Mouse (Mus musculus) gastrocnemius, postnatal 25 days (tissue): Measurements from ENCODE around the gene Cd38. TPM values are rescaled to one million over a fixed set of nuclear protein-coding genes. Genes with fewer than 3 reads are reported as not detected.

Experiments used
- DNase-seq: peaks from one replicate; pipeline ENCODE4 v3.0.0; 2022
- long read RNA-seq, 2 experiments: library from polyadenylated mRNA; stranded (forward); transcript quantifications; one replicate each; pipeline ENCODE4 v2.0.0; 2021
- total RNA-seq, 2 experiments: library from RNA; stranded (reverse); gene quantifications; 1 replicate in 1 of 2; 2 replicates in 1 of 2; pipeline ENCODE4 v1.2.3; 2021

The Cd38 gene
- 1 to 10 TPM; 2.9 to 3.3 TPM for total RNA-seq
- long read RNA-seq, experiment 1, partial matches to known transcripts, result 0 of 4 reads
- long read RNA-seq, experiment 1, other reads (novel, unspliced or antisense), result 0 of 4 reads
- long read RNA-seq, experiment 2, transcript Cd38-201 (8 exons, 3,270 nt), result major isoform, 6 of 6 reads
- long read RNA-seq, experiment 2, partial matches to known transcripts, result 0 of 6 reads
- long read RNA-seq, experiment 2, other reads (novel, unspliced or antisense), result 0 of 6 reads

DNA sequence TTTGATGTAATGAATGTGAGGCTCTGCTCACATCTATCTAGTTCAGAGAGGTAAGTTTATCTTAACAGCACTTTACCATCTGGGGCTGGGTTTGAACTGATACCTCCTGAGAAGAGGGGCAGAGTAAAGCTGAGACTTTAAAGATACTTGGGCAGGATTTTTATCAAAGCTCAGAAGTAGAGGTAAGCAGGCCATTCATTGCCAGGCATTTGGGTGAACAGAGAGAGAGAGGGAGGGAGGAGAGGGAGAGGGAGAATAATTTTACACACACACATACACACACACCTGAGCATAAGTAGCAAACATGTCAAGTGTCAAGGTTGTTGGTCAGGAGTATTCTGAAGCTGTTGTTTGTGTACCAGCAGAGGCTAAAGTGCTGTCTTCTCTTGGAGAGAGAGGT is at the start of gene Cd38:
Gene Cd38 (plus strand): TSS at position 301 of the 400 bp plus-strand sequence.
- no peak for DNase-seq

GRCm38 (mm10) chr5:43818695-43819094 is 49.7 kb upstream of the Cd38 start, which contains the start of gene Bst1:
Bst1 (plus strand) TSS chr5:43818885.
- no peak for DNase-seq

- no peak for DNase-seq
These were observed 47.6 kb upstream of the Cd38 start for GRCm38 (mm10) chr5:43820785-43821184.

DNA sequence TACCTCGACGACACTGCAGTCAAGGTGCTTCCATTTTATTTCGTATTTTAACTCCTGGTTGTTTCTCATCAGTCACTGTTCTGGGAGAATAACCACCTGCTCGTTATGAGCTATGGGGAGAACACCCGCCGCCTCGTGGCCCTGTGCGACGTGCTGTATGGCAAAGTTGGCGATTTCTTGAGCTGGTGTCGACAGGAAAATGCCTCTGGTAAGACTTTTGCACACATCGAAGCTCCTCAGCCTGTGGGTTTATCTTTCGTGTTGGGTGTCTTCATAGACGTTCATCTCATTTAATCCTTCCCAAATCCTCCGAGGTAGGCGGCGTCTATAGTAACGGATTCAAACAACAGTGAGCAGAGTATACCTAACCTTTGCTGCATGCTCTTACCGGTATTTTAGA is 46.8 kb upstream of the Cd38 start, which contains the start of gene Fbxl5:
Gene Fbxl5 (minus strand): TSS at position 101 of the 400 bp plus-strand sequence.
- DNase-seq, result no peak

- no peak for DNase-seq
These were observed 46.2 kb upstream of the Cd38 start for GRCm38 (mm10) chr5:43822199-43822598.

DNA sequence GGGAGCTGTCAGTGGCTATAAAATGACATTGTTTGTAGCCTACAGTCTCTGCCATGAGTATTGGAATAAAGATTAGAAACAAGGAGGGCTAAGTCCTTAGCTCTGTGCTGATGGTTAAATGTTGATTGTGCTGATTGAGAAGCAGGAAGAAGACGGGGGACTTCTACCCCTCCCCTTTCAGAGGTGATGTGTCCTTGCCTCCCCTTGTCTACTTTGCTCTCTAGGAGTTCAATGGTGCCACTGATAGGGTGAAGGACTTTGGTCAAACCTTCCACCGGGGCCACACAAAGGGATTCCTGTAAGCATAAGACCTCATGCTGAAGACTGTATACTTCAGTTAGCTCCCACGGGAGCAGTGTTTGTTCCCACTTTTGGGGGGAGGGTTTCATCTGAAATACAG is 45.5 kb upstream of the Cd38 start:
- no peak for DNase-seq

DNA sequence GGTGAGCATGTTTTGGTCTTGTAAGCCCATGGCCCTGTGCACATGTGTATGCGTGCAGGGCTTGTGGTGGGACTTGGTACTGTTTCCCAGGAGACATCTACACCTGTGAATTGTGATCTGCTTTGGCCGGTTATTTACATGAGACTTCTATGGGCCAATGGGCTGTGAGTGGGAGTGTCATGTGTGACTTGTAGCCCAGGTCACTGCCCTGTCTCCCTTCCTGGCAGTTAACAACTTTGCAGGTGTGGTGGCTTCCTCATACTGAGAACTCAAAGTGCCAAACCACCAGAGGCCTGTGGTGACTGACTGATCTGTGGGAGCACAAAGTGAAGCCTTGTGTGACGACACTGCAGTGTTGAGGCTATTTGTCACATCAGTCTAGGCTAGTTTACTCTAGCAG is 43.8 kb upstream of the Cd38 start:
- DNase-seq, result no peak

GRCm38 (mm10) chr5:43826883-43827282 is 41.5 kb upstream of the Cd38 start:
- no peak for DNase-seq

DNA sequence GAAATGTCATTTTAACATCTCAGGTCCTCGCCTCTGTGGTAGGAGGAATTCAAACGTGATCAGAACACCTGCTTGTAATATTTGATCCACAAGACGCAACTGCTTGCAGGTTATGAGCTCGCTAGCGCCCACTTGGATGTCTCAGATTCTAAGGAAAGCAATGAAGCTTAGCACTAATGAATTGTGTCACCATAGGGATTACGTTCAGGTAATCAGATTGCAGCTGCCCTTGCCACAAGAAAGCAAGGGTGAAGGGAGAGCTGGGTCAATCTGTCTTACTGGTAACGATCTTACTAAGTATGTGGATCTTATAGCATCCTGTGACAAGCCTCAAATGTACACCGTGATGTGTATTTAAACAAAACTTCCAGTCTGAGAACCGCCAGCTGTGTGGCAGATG is 41.0 kb upstream of the Cd38 start:
- DNase-seq, result no peak

GRCm38 (mm10) chr5:43836590-43836989 is 31.8 kb upstream of the Cd38 start:
- DNase-seq, result no peak

GRCm38 (mm10) chr5:43837372-43837771 is 31.0 kb upstream of the Cd38 start:
- DNase-seq, result no peak

DNA sequence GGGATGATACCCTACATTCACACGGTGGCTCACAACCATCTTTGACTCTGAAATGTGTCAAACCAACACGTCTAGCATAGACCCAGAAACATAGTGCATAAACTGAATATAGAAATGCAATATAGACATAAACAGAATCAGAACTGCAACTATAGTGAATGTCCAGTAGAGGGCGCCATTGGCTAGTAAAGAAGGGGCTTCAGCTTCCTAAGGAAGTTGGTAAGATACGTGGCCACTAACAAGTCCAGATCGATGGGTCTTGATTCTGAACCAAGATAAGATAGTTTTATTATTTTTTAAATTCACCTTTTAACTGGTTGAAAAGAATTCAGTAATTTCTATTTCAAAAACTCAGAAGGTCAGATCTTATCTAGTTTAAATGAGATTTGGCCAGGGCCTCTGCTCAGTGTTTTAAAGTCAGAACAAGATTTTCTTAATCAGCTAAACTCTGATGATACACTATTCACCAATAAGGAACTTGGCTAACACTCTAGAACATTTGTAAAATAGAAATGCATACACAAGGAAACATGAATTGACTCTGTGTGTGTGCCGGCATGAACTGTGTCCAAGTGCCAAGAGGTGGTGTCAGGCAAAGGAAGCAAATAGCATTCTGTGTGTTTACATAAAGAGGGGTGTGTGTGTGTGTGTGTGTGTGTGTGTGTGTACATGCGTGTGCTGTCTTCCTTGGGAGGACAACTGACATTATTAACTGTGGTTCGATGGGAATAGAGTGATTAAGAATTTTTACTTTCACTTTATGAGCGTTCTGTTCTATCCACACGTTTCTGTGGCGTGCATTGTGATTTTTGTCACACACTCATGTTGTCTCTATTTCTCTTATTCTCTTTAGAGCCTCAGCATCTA is 27.0 kb upstream of the Cd38 start:
- no peak for DNase-seq

- no peak for DNase-seq
These were observed 26.4 kb upstream of the Cd38 start for GRCm38 (mm10) chr5:43842011-43842285.

DNA sequence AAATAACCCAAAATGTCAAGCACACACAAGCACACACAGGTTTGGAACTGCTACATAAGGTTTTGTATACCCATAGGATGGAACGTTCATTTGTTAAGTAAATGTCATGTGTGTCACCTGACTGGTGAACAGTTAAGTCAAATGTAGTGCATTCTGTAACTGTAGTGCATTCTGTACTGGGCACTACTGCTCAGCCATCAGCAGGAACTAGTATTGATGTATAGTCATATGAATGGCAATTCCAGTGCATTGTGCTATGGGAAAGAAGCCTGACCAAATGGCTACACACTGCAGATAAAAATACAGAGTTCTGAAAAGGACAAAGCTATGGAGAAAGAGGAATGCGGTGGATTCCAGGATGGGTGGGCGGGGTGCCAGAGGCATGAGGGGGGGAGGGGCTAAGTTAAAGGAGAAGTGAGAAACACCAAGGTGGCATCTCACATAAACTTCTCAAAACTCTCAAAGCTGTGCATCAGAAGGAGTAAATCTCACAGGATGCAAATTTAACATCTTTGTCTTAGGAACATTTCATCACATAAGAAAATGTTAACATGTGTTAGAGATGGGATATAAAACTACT is 25.7 kb upstream of the Cd38 start:
- no peak for DNase-seq

DNA sequence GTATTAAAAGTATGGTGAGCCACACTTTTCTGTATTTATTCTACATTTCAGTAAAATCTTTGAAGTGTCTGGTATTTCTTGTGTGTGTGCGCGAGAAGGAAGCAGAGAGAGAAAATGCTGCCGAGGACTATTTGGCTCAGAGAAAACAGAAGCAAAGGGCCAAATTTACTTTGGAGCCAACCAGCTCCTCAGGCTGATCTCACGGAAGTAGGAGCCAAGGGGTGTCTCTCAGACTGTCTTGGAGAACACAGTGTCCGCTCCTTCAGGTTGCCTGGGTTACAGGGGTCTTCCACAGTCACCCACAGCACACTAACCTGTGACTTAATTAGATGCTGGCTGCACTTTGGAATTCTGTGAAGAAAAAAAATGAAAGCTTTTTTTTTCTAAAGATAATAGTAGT is 23.3 kb upstream of the Cd38 start:
- DNase-seq, result peak; percentile 33

DNA sequence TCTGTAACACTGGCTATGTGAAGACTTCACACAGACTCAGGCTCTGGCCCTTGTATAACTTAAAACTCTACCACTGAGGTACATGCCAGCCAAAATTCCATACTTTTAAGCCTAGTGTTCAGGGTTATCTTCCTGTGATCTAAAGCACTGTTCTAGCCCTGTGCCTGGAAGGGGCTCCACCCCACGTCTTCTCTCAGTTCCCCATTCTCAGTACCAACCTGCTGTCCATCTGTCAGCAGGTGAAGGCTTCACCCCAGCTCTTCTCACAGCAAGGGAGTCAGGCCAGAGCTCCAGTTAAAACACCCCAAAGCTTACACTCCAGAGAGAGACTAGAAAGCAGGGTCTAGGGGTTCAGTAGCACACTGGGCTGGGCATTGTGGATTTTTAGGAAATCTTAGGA is 22.7 kb upstream of the Cd38 start:
- no peak for DNase-seq

GRCm38 (mm10) chr5:43846227-43846626 is 22.1 kb upstream of the Cd38 start:
- DNase-seq, result no peak

DNA sequence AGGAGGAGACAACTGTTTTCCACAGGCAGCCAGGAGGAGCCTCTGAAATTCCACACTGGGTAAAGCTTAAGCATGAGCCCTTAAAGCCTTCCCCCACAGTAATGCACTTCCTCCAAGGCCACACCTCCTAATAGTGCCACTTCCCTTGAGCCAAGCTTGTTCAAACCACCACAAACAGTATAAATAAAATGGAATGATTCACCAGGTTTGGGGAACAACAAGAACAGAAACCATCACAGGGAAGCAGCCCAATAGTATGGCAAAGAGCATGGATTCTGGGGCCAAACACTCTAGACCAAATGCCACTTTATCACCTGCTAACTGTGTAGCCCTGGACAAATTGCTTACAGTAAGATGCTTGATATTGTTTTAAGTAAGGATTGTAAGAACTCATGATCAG is 20.8 kb upstream of the Cd38 start:
- no peak for DNase-seq

GRCm38 (mm10) chr5:43848275-43848674 is 20.1 kb upstream of the Cd38 start:
- no peak for DNase-seq

GRCm38 (mm10) chr5:43853096-43853867 is 15.1 kb upstream of the Cd38 start:
- DNase-seq, result no peak

GRCm38 (mm10) chr5:43853868-43854488 is 14.4 kb upstream of the Cd38 start:
- DNase-seq, result no peak

DNA sequence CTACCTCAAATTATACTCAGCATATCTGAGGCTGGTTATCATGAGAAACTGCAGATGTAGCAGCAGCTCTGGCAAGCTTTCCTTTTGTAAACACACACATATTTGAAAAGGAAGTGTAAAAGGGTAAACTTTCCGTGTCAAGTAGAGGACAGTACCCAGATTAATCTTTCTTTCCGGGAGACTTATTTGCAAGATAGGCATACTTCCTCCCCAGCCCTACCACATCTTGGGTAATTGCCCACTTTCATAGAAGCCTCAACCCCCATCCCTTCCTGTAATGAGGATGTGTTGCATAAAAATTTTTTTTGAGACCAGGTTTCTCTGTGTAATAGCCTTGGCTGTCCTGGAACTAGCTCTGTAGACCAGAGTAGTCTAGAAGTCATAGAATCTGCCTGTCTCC is 12.6 kb upstream of the Cd38 start:
- DNase-seq, result no peak
